Mouse (Mus musculus) lung, postnatal 0 days (tissue): Measurements from ENCODE around the gene Clec12b.

Source experiments
- CTCF ChIP-seq: IDR thresholded peaks from 2 replicates; pipeline ENCODE4 v1.5.1; 2016; ENCODE audit warnings: antibody characterized with exemption, mild to moderate bottlenecking
- EP300 ChIP-seq: IDR thresholded peaks from 2 replicates; pipeline ENCODE4 v1.6.1; 2016; ENCODE audit warnings: antibody characterized with exemption, mild to moderate bottlenecking, control low read depth

- TF ChIP-seq CTCF (no peak), EP300 (no peak)
Measured at GRCm38 (mm10) chr6:129402404-129402803, 16.7 kb upstream of the Clec12b start.
